In genomic region chr5:140821951-140822350, GRCm38 (mm10) we compare ENCODE assay signal across 22 mouse cellular contexts. TPM values are rescaled to one million over a fixed set of nuclear protein-coding genes. Genes with fewer than 3 reads are reported as not detected.
DNase-seq lines count a peak whose midpoint lies in the region; ATAC-seq and TF ChIP-seq lines count a peak whose summit lies in the region.
"Had no signal": no experiment of that assay in that cellular context is flagged by ENCODE, and none has a peak within 500 bp of the region (broad histone marks: within the 10 kb centered on the region; RNA-seq: fewer than 3 reads in every experiment).

No protein-coding gene starts in this region.

- no peaks in the 10 kb centered on the region for H3K27me3 ChIP-seq in heart, adult 2 months (ENCODE audit: control insufficient read depth, insufficient read depth, low read length)
- H3K27me3 ChIP-seq in lung, postnatal 0 days (replicated peaks; ENCODE audit: insufficient read depth, low read length), result no peaks in the 10 kb centered on the region
- H3K27me3 ChIP-seq: forebrain, embryonic 13.5 days; hindbrain, embryonic 15.5 days; liver, embryonic 12.5 days; lung, embryonic 15.5 days; neural tube, embryonic 13.5 days had no signal

- DNase-seq in heart, adult 2 months, result peak in 1 of 2 experiments; percentile 36
- no peak for DNase-seq in heart, postnatal 14 days
- DNase-seq in lung, postnatal 0 days (ENCODE audit: low spot score), result peak; percentile 36
- DNase-seq in lung, postnatal 36 days, result no peak
- DNase-seq in adrenal gland, postnatal 36 days, result peak; percentile 72
- peak; percentile 31 to 58 for DNase-seq in lung, postnatal 4 days
- no peak for DNase-seq in urinary bladder, postnatal 14 days (ENCODE audit: low spot score)
- DNase-seq: cerebellum, adult 9-10 months; gastrocnemius, adult 2 months; kidney, adult 2 months; retina, postnatal 1 day; right cerebral cortex, postnatal 4 days; thymus, postnatal 14 days had no signal

- peak overlapping the region; percentile 40 for H3K27ac ChIP-seq in heart, adult 2 months
- no peak overlapping the region for H3K27ac ChIP-seq in lung, postnatal 0 days (ENCODE audit: low read length)
- H3K27ac ChIP-seq: forebrain, embryonic 13.5 days; hindbrain, embryonic 15.5 days; kidney, postnatal 0 days; liver, embryonic 12.5 days; lung, embryonic 15.5 days; midbrain, embryonic 10.5 days; neural tube, embryonic 13.5 days had no signal

- intact Hi-C loops in heart, adult 2 months (cut with DNase I), result loop anchor here (10.0 kb wide), 1 partner anchor 177 kb away; the partner anchor contains the start of gene Ttyh3
- intact Hi-C loops in heart, postnatal 14 days (cut with DNase I), result no loop called here

- TF ChIP-seq POLR2A in heart, adult 2 months (IDR thresholded peaks at IDR 0.05; ENCODE audit: insufficient read depth, low read depth, low read length), result no peak

- TF ChIP-seq CTCF in heart, adult 2 months (IDR thresholded peaks at IDR 0.05), result no peak
- 0 out of 2 replicates have a peak, but pooled peaks have one; percentile 5 for TF ChIP-seq CTCF in lung, postnatal 0 days (IDR thresholded peaks at IDR 0.05)

- no peaks in the 10 kb centered on the region for H3K9me3 ChIP-seq in lung, postnatal 0 days (ENCODE audit: low read length)
- H3K9me3 ChIP-seq: forebrain, embryonic 13.5 days; hindbrain, embryonic 15.5 days; liver, embryonic 12.5 days; lung, embryonic 15.5 days; midbrain, embryonic 10.5 days; neural tube, embryonic 13.5 days had no signal

- peaks cover 33% of the 10 kb centered on the region for H3K4me1 ChIP-seq in heart, adult 2 months (ENCODE audit: control insufficient read depth, insufficient read depth, low read length)
- H3K4me1 ChIP-seq in lung, postnatal 0 days (ENCODE audit: insufficient read depth, low read depth, low read length), result peaks cover 17% of the 10 kb centered on the region

- ATAC-seq in lung, postnatal 0 days, result peak; percentile 61
- ATAC-seq: forebrain, embryonic 13.5 days; liver, embryonic 12.5 days; midbrain, embryonic 16.5 days had no signal

- no peak overlapping the region for H3K4me2 ChIP-seq in lung, postnatal 0 days (replicated peaks; ENCODE audit: low read depth, low read length)
- H3K4me2 ChIP-seq: forebrain, embryonic 13.5 days; hindbrain, embryonic 15.5 days; liver, embryonic 12.5 days; lung, embryonic 15.5 days; neural tube, embryonic 13.5 days had no signal

- H3K9ac ChIP-seq in heart, adult 2 months (ENCODE audit: low read depth, low read length), result no peak overlapping the region
- no peak overlapping the region for H3K9ac ChIP-seq in lung, postnatal 0 days (replicated peaks; ENCODE audit: low read depth)
- H3K9ac ChIP-seq: forebrain, embryonic 13.5 days; hindbrain, embryonic 15.5 days; liver, embryonic 12.5 days; lung, embryonic 15.5 days; neural tube, embryonic 13.5 days had no signal

- H3K79me2 ChIP-seq in heart, adult 2 months (replicated peaks; ENCODE audit: control insufficient read depth, insufficient read depth, low read length), result peaks cover 21% of the 10 kb centered on the region

- 55% methylated on average over 4 of the region's 4 CpGs for WGBS in heart, adult 2 months
- WGBS in lung, postnatal 0 days, result 58% methylated on average over 4 of the region's 4 CpGs

- peaks cover 23% of the 10 kb centered on the region for H3K36me3 ChIP-seq in heart, adult 2 months (ENCODE audit: control insufficient read depth, insufficient read depth, low read length)
- no peaks in the 10 kb centered on the region for H3K36me3 ChIP-seq in lung, postnatal 0 days (ENCODE audit: insufficient read depth, low read length)
- H3K36me3 ChIP-seq: lung, embryonic 15.5 days had no signal

- no peak overlapping the region for H3K4me3 ChIP-seq in heart, adult 2 months
- H3K4me3 ChIP-seq in lung, postnatal 0 days (ENCODE audit: low read depth, low read length), result no peak overlapping the region
- H3K4me3 ChIP-seq: forebrain, embryonic 13.5 days; gastrocnemius, adult 2 months; hindbrain, embryonic 15.5 days; liver, embryonic 12.5 days; lung, embryonic 15.5 days; midbrain, embryonic 10.5 days; myocyte; neural tube, embryonic 13.5 days had no signal

- 0 out of 2 replicates have a peak, but pooled peaks have one; percentile 15 for TF ChIP-seq EP300 in heart, adult 2 months (IDR thresholded peaks at IDR 0.05; ENCODE audit: insufficient read depth, low read depth, low read length)
- no peak for TF ChIP-seq EP300 in lung, postnatal 0 days (IDR thresholded peaks at IDR 0.05)

RNA-seq across cellular contexts. Expression of gene Gna12, which starts 8.3 kb away (rescaled TPM):
- total RNA-seq in heart, adult 2 months (2021), result 100 to 1,000 TPM; 118 to 136 TPM
- polyA plus RNA-seq in heart, adult 2 months (2012; rRNA removed), result 117 and 136 TPM in 2 replicates
- total RNA-seq in heart, postnatal 14 days (2021), result 10 to 100 TPM; 80.5 to 84.2 TPM
- polyA plus RNA-seq in lung, postnatal 0 days (2015; fragmentation: Nextera tagmentation; extraction: Ambion mirVana), result 25.4 and 32.0 TPM in 2 replicates
- total RNA-seq in adrenal gland, postnatal 36 days (2021), result 100 to 1,000 TPM; 119 to 155 TPM

Comparison
In these comparisons a context has a peak if more than half of its experiments do, and no peak if none do; other contexts are left out.
1. DNase-seq: peak in lung, postnatal 0 days (single experiment), adrenal gland, postnatal 36 days (2 of 2) and lung, postnatal 4 days (2 of 2); none in heart, postnatal 14 days (0 of 2), lung, postnatal 36 days (single experiment) and urinary bladder, postnatal 14 days (single experiment).